Mouse (Mus musculus) lung, postnatal 14 days (tissue): Measurements from ENCODE around the gene Tex30.
"Not testable (repeated sequence)": the region's sequence is repeated elsewhere in the genome, so short reads cannot be mapped to it uniquely, and the experiment has no call there.

Source experiments
- DNase-seq: peaks from one replicate; pipeline ENCODE4 v3.0.0; 2021

Gene Tex30

GRCm38 (mm10) chr1:44102259-44102717 is at the start of gene Tex30:
Tex30 (minus strand) TSS chr1:44102441.
- DNase-seq: peak; percentile 93

DNA sequence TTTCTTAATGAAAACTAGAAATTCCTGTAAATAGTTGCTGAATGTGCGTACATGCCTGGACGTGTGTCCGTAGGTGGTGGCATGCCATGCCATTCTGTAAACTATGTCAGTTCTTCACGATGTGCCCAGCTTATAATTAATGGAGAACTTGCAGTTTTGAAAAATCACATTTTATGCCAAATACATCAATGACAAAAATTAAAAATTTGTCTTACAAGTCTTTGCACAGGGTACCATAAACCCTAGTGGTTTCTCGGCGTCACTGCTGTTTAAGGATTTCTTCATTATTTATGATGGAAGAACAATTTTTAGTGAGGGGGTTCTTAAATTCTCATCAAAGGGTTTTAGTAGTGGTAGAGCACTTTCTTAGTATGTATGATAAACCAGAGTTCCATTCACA is 46.5 kb upstream of the Tex30 start:
- DNase-seq: no peak

GRCm38 (mm10) chr1:44147563-44148381 is 45.5 kb upstream of the Tex30 start, which contains the start of gene Ercc5:
Ercc5 (plus strand) TSS chr1:44147744.
- DNase-seq: peak; percentile 88

- no peak for DNase-seq
Measured at GRCm38 (mm10) chr1:44142747-44143146, 40.5 kb upstream of the Tex30 start.

DNA sequence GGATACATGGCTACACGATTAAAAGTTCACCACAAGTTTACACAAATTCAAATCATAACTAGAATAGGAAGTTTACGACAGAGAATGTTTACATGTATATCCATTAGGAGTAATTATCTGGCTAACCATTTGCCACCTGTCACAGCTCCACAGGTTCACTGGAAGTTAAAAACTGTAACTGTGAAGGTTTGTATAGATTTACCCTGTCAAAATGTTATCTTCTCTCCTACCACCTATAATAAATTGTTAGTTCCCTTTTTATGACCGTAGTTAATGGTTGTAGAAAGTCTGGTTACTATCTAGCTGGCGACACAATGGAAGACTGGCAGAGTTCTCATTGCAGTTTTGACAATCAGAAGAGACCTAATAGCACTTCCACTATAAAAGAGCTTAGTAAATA is 38.0 kb upstream of the Tex30 start:
- DNase-seq: no peak

DNA sequence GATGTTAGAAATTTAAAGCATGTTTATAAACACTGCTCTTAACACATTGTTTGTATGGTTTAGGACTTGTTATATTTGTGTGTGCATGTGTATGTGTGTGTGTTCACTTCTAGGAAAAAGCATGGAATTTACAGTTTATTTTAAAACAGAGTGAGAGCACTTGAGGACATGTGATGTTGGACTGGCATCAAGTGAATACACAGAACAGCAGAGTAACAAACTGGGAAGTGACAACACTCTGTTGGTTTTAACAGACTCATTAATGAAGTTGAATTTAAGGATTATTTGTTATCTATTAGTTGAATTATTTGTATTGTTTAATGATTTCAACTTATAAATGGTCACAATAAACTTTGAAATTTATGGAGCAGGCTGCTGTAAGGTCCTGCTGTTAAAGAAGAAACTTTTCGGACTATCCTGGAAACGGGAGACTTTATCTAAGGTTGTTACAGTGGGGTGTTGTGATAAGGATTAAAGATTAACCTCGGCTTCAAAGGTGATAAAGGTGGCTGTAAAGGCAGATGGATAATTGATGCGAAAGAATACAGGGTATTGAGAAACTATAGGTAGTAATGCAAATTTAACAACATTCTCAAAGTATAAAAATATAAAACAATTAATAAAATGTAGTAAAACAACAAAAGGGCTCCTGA is 27.8 kb upstream of the Tex30 start:
- no peak for DNase-seq

DNA sequence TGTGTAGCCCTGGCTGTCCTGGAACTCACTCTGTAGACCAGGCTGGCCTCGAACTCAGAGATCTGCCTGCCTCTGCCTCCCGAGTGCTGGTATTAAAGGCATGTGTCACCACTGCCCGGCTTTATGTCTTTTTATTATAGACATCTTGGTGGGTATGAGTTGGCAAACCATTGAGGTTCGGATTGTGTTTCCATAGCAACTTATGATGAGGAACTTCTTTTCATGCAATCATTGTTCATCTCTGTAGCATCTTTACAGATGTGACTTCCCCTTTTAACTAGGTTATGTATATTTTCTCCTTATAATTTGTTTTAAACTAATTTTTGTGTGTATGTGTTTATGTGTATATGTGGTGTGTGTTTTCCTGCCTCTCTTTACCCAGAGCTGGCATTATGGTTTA is 23.3 kb upstream of the Tex30 start:
- no peak for DNase-seq

- DNase-seq: no peak
Measured at GRCm38 (mm10) chr1:44122256-44122655, 20.0 kb upstream of the Tex30 start.

- DNase-seq: no peak
Measured at GRCm38 (mm10) chr1:44120074-44120406, 17.8 kb upstream of the Tex30 start.

GRCm38 (mm10) chr1:44119201-44120073 is 17.2 kb upstream of the Tex30 start:
- DNase-seq: peak; percentile 84

GRCm38 (mm10) chr1:44118239-44119054 is 16.2 kb upstream of the Tex30 start, which contains the start of the genes Kdelc1 and Bivm:
Kdelc1 (minus strand) TSS chr1:44118808.
Bivm (plus strand) TSS chr1:44118957.
- peak; percentile 88 for DNase-seq

GRCm38 (mm10) chr1:44117571-44117970 is 15.3 kb upstream of the Tex30 start:
- DNase-seq: no peak

DNA sequence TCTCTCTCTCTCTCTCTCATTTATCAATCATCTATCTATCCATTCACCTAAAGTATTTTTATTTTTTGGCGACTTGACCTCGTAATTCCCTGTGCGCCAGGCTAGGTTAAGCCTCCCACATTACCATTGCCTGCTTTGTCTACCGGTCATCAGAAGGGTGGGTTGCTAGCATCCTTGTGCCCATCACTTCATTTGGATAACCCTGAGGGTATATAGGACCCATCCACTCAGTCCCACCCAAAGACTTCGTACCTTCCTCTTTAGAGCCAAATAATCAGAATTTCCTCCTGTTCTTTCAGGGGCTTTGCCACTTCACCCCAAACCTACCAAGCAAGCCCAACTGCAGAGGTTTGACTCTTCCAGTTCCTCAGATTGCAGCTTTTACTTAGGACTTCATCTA is 698 bp upstream of the Tex30 start:
- DNase-seq: no peak

- DNase-seq: peak; percentile 16
Measured at GRCm38 (mm10) chr1:44101448-44102225, 604 bp downstream of the Tex30 start.

DNA sequence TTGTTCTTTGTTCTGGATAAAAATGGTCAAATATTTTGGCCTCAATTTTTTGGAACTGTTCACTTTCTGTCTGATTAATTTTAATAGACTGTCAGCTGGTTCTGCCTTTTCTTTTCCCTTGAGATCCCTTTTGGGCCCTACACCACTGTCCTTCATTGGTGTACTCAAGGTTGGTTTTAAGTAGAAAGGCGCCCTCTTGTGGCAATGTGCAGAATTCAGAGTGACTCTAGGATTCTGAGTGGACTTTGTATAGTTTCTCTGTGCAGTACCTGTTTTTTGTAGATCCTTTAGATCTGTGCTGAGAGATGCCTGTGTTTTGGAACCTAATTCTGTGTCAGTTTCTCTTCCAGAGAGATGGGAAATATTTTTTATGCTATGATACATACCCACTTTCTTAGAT is 37.6 kb downstream of the Tex30 start:
- DNase-seq: peak; percentile 71

GRCm38 (mm10) chr1:44063439-44063838 is 38.8 kb downstream of the Tex30 start:
- DNase-seq: no peak

DNA sequence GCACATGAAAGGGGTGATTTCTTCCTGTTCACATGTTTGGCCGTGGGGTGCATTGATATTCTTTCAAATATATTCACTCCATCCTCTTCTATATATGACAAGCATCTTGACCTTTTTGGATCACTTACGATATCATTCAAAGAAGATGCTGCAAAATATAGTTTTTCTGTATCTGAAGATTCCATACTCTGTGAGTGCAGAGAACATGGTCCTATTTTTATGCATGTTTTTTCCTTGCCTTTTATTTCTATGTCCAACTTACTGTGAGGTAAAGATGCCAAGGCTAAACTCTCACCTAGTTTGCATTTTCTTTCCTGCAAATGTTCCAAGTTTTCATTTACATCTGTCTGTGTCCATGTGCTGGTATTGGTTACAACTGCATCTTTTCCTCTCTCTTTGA is 40.4 kb downstream of the Tex30 start, which contains the start of gene Gm8251:
Gene Gm8251, minus strand, starts transcription at position 101 of the 400 bp plus-strand sequence.
- no peak for DNase-seq

- no peak for DNase-seq
Measured at GRCm38 (mm10) chr1:44057805-44058204, 44.4 kb downstream of the Tex30 start.

- DNase-seq: peak; percentile 8
Measured at GRCm38 (mm10) chr1:44046556-44046955, 55.7 kb downstream of the Tex30 start.

- DNase-seq: not testable (repeated sequence)
Measured at GRCm38 (mm10) chr1:44045689-44046088, 56.6 kb downstream of the Tex30 start.

- no peak for DNase-seq
Measured at GRCm38 (mm10) chr1:44042555-44042915, 59.7 kb downstream of the Tex30 start.
